Mouse (Mus musculus) fat pad, adult 2 months (tissue): ENCODE results near the gene Ccl22.

Source experiments
- DNase-seq: peaks from one replicate; pipeline ENCODE4 v3.0.0-alpha.2; 2011; ENCODE audit warnings: low read depth, low spot score; ENCODE audit errors: extremely low read depth

Ccl22 gene

DNA sequence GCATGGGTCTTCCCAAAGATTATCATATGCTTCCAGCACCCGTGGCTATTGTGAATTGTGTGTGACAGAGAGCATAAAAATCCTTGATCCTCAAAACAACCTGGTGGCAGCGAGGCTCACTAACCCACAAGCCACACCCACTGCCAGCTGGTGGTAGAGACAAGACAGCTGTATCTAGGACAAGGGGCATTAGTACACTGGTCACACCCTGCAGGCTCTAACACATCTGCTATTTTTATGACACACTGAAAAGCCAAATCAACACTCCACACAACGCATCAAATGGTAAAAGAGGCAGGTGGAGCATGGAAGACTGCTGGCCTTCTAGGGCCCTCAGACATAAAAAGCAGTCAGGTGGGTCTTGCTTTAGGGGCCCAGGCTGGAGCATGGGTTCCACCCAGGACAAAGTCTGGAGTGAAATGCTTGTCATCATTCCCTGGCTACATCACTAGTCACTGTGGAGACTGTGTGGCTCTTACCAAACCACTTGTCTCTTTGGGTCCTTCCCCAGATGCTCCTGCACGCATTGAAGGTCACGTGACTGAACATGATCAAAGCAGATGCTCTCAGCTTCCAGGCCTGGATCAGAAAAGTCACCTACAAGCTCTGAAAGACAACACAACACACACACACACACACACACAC lies 11.4 kb upstream of the Ccl22 start:
- no peak for DNase-seq

DNA sequence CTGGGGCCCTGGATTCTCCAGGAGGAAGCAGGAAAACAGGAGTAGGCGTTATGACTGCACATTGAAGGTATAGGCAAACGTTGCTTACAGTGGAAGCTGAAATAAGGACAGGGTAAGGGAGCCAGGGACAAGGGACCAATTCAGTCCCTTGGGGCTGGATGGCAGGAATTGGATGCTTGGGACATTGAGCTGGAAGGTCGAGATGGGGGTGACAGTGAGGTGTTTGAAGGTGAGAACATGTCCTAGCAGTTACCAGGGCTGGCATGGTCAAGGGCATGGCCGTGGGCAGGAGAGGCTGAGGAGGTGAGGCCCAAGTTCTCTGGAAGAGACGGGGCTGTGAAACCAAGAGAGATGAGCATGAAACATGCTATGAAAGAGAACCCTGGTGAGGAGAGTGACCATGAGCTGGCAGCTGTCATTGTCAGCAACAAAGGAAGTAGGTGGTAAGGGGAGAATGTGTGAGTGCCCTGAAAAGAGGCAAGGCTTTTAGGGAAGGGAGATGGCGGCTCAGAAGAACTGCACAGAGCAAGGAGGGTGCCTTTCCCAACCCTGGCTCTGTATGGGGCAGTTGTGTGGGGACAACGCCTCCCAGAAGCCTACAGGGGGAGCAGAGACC lies 10.5 kb upstream of the Ccl22 start:
- no peak for DNase-seq

DNA sequence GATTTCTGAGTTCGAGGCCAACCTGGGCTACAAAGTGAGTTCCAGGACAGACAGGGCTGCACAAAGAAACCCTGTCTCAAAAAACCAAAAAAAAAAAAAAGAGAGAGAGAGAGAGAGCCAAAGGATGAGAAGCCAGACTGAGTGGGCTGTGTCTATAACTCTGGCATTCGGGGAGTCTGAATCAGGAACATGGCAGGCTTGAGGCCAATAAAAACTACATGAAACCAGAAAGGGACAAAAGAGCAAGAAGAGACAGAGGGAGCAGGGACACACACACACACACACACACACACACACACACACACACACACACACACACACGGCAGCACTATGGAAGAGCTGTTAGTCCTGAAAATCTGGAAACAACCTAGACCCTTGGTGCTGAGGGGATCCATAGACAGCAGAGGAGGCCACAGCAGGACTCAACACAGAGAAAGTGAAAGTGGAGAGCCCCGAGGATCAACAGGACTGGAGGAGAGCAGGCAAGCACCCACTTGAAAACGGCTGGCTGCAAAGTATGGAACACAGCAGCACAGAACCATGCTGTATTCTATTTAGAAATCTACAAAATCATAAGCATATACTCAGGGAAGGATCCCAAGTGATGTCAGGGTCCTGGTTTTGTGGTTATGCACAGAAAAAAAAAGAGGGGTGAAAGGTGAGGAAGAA lies 9.8 kb upstream of the Ccl22 start:
- DNase-seq = no peak

DNA sequence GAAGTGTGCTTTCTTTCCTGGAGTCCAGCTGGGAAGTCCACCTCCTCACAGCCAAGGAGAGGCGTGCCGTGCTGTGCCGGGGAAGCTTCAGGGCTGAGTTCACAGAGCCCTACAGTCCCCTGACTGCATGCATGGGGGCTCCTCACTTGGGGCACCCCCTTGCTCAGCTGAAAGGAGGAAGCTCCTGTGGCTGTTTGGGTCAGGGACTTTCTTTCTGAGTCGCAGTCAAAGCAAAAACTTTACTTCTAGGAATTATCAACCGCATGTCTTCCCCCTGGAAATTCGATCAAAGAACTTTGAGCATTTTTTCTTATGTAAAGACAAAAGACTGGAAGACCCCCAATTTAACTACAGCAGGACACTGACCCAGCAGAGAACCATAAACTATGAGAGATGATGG lies 5.6 kb upstream of the Ccl22 start:
- no peak for DNase-seq

DNA sequence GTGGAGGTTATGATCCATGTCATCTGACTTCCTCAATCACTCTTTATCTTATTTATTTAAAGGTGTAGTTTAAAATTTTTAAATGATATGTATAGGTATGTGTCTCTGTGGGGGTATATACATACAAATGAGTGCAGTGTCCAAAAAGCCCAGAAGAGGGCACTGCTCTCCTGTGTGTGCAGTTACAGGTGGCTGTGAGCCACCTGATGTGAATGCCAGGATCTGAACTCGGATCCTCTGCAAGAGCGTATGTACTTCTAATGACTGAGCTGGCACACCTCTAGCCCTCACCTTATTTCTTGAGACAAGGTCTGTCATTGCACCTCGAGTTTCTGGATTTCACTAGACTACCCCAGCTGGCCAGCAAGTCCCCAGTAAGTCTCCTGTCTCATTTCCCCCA lies 4.8 kb upstream of the Ccl22 start:
- no peak for DNase-seq

DNA sequence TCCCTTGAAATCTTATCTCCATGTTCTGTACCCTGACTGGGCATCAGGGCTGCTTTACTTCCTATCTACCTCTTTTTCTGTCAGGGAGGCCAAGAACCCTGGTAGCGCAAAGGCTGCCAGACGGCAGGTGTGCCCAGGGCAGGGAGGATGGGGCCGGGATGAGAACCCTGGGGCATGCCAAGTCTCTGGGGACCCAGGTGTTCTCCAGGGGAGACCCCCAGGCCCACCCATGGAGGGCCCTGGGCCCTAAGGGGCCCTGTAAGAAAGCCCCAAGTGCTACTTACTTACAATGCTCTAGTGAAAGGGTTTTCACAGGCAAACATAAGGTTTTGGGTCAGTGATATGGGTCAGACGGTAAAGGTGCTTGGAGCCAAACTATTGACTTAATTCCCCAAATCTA lies 3.7 kb upstream of the Ccl22 start:
- DNase-seq = no peak

DNA sequence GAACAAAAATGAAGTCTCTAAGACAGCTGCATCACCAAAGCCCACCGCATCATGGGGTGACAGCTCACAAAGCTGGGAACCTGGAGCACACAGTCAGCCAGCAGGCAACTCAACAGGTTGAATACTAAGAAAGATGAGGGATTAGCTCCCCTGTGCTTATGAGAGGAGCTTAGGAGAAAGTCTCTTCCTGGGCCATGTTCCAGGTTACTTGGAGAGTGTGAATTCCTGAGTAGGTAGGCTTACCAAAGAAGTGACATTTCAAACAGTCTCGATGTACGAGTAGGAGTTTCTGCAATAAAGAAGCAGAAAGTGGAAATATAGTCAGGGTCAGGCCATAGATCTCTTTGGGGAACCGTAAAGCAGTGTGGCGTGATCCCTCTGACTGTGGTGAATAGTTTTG lies 906 bp upstream of the Ccl22 start:
- no peak for DNase-seq

DNA sequence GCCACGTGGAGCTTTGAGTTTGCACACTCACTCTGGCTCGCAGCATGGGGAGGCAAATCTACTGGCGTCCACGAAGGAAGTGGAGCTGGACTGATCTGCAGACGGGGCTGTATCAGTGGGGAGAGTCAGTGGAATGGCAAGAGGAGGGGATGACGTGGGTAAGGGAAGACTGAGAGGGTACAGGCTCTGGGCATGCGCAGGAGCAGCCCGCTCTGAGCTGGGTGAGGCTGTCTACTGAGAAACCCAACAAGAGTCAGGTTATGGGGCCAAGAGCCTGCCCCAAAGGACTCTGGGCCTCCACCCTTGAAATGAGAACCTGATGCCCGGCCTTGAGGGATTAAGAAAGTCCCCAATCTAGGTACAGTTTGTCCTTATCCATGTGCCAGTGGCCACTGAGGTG lies 418 bp upstream of the Ccl22 start:
- DNase-seq = no peak

DNA sequence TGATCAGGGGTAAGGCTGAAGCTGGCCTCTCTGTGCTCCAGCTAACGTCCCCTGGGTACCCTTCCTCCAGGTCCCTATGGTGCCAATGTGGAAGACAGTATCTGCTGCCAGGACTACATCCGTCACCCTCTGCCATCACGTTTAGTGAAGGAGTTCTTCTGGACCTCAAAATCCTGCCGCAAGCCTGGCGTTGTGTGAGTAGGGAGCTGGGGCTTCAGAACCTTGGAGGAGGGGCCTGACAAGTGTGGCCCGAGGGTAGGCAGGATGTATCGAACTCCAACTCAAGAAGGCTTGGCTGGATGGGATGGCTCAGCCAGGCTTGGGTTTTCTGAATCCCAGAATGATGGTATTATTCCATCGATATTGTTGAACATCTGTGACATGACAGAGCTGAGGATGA lies 1.4 kb downstream of the Ccl22 start:
- DNase-seq = no peak

DNA sequence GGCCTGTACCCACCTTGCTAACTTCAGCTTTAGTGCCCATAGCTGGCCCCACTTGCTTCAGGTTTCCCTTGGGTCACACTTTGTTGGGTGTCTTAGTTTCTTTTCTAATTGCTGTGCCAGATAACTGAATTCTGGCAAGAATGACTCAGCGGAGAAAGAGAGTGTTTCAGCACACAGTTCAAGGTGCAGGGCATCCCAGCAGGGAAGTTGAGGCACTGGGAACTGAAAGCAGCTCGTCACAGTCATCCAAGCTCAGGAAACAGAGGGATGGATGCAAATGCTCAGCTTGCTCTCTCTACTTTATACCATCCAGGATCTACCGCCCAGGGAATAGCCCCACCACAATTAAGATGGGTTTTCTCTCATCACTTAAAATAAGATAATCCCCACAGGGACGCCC lies 3.0 kb downstream of the Ccl22 start:
- DNase-seq = no peak

DNA sequence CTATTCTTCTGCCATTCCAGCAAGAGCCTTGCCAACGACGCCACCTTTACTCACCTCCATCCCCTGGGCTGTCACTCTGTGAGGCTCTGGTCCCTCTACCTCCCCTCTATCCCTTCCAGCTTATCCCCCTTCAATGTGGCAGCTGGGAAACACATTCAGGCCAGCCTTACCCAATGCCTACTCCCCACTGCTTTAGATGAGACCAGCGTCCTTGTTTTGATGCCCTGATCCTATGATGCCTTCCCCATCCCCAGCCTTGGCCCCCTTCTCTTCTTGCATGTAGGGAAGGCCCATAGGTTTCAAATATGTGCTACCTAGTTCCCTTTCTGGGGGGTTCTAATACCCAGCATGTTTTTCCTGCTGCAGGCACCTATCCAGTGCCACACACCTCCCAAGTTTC lies 4.6 kb downstream of the Ccl22 start:
- no peak for DNase-seq

DNA sequence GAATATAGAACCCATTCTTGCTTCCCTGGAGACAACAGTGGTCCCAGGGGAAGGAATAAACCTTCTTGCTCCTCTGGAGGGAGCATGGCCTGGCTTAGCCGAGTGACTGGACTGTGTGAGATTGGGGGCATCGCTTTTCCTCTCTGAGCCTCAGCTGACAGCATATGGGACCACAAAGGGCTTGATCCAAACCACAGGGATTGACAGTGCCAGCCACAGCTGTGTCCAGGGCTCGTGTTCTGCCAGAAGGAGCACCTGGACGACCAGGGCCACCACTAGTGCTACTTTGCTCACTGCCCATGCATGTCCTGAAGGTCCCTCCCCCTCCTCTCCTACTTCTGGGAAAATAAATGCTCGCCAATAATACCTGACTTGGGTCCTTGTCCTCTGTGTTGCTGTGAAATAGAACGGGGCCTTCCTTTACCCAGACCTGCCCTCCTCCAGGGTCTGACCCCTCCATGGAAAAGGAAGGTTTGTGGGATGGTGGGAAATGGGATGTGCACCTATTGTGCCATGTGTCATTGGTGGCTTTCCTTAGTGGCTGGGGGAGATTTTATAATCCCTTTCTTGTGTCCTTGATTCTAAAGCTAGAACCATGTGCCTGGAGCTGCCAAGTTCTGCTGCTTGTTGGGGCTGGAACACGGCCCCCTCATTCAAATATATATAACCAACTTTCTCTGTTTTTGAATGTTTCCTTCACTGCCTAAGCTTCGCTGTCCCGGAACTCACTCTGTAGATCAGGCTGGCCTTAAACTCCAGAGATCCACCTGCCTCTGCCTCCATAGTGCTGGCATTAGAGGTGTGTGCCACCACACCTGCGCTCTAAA lies 5.8 kb downstream of the Ccl22 start:
- DNase-seq = no peak

DNA sequence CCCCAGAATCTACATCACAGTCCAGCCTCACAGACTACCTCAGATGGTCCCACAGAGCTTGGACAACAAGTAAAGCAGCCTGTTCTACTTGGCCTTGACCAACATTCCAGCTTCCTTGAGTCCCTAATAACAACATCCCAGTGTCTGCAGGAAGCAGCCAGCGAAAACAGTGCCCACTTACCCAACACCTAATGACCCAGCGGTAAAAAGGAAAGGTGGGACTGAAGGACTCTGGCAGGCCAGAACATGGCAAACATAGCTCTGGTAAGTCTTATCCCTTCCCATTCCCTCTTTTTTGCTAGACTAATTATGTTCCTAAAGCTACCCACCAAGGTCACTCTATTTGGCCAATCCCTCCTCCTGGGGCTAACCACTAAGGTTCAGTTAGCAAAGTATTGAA lies 8.6 kb downstream of the Ccl22 start:
- DNase-seq = no peak

DNA sequence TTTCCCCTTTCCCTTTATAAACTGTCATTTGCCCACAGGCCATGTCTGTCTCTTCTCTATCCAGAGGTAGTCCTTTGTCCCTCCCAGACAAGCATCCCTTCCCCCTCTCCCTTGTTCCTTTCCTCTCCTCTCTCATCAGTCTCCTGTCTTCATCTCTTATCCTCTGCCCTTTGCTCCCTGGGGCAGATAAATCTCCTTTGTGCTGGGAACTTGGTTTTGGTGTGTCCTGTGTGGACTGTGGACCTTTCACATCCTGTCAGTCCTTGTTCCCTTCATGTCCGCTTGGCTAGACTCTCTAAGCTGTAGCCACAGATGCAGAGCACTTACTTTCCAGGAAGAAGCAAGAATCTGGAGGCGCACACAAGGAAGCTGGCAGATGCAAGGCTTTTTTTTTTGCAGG lies 9.1 kb downstream of the Ccl22 start:
- DNase-seq = no peak

DNA sequence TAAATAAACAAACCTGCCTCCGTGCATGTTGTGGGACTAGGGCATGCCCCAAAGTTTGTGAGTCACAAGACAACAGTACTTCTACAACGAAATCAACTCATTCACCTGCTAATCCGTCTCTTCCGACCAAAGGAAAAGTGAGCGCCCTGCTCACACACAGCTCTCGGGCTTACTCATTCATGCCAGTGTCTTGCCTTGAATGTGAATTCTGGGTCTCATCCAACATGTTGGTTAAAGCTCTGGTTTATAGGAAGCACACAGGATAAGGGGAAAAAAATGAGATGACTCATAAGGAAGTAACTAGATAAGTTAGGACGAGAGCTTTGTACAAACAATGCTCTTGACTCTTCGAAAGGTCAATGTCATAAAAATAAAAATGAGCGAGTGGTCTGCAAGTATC lies 21.6 kb downstream of the Ccl22 start:
- no peak for DNase-seq

DNA sequence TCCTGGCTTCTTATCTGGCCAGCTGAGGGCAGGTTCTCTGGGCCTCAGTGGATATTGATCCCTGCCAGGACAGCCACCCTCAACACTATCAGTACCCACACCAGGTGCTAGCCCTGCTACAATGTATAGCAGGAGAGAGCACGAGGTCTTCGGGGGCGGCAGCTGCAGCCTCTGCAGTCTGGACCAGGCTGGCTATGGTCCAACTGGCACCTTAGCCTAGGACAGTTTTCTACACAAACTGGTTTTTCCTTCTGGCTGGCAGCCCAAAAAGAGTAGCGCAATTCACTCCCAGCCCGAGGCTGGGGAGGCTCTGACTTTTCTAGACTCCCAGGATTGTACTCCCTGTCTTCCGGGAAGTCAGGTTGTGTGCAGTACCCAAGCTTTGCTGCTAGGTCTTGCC lies 25.6 kb downstream of the Ccl22 start:
- no peak for DNase-seq

DNA sequence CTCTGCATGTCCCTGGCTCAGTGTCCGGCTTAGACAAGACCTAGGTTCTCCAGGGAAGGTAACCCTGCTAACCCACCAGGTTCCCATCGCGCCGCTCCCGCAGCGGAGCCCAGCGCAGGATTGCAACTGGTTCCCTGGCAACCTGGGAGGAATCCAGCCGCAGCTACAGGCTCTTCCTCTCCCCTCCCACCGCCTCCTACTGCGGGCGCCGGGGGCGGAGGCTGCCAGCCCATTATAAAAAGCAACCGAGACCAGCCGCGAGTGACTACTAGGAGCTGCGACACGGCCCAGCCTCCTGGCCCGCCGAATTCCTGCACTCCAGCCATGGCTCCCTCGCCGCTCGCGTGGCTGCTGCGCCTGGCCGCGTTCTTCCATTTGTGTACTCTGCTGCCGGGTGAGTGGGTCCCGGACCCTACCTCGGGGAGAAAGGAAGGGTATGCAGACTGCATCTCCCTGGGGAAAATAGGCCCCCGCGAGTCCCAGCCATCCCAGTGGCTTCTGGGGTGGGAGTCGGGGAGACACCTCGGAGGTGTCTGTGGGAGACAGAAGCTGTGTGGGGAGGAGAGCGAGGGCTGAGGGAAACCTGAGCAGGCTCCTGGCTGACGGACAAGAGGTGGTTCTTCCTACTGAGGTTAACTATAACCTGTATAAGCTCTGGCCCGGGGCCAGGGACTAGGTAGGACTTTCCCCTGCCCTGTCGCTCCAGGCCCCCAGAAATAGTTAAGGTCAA lies 26.7 kb downstream of the Ccl22 start, which contains the start of gene Cx3cl1:
Gene Cx3cl1, plus strand, starts transcription at position 69 of the 730 bp plus-strand sequence.
- no peak for DNase-seq

DNA sequence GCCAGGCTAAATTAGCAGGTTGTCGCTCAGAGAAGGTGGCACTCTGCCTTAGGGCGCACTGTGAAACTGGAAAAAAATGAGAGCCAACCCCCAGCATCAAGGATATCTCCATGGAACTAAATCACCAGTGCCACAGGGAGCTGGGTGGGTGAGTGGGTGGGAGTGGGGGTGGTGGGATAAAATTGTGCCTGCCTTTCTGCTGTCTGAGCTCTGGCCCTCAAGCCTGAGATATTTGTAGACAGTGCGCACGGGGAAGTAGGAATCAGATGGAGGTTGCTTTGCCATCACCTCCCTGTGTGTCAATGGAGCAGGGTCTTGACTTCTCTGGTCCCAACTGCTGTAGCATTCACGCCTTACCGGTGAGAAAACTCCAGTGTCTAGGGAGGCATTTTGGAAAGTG lies 27.7 kb downstream of the Ccl22 start:
- DNase-seq = no peak

DNA sequence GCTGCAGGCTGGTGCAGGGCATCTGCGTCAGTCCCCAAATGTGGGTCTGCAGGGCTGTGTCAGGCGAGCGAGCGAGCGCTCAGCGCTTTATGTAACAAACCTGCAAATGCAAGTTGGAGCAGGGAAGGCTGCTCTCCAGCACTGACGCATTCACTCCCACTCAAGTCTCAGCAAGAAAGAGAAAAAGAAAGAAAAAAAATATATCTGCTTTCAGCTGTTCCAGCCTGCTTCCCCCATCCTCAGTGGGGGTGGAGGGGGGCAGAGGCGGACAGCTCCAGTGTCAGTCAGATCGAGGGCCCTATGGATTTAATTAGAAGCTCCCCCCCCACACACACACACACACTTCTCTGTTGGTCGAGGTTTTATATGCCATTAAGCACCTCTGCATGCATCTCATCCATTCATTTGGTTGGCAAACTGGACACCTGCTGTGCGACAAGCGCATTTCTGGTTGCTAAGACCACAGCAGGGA lies 28.3 kb downstream of the Ccl22 start:
- no peak for DNase-seq

DNA sequence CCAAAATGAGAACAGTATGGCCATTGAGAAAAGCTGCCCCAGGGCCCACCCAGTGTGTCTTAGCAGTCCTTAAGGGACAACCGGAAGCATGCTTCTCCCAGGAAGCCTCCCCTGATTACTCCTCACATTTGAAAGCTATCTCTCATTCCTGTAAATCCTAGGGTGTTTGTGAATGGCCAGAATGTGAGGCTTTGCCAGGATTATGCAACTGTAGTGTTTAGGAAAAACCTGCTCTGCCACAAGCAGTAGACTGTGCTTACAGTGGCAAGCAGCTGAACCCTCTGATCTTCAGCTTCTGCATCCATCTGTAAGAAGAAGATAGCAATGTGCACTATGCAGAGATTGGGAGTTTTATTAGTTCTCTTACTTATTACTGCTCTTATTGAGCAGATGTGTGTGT lies 29.2 kb downstream of the Ccl22 start:
- DNase-seq = no peak

DNA sequence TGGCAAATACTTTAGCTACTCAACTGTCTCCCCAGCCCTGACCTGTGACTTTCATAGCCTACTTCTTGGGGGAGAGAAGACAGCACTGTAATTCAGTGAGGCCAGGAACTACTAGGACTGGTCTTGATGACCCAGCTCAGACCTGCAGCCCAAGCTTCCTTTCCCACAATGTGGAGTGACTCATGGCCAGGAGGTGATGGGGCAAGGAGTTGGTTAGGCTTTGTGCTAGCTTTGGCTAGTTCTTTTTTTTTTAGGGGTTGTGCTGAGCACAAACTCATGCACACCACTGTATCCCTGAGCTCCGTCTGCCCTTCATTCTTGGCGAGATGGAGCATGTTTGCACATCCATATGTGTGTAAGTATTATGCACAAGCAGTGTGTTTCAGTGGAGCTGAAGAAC lies 31.0 kb downstream of the Ccl22 start:
- DNase-seq = no peak
